Comparison of ENCODE assay signal across 18 mouse cellular contexts in genomic region chr3:69543730-69544129, GRCm38 (mm10). TPM values are rescaled to one million over a fixed set of nuclear protein-coding genes. Genes with fewer than 3 reads are reported as not detected.
A peak's percentile ranks its signal among the peaks of the same experiment; 100 is the strongest.
DNase-seq lines count a peak whose midpoint lies in the region; ATAC-seq and TF ChIP-seq lines count a peak whose summit lies in the region.
"Had no signal": no experiment of that assay in that cellular context is flagged by ENCODE, and none has a peak within 500 bp of the region (broad histone marks: within the 10 kb centered on the region; RNA-seq: fewer than 3 reads in every experiment).

No protein-coding gene starts in this region.

- DNase-seq in liver, adult 2 months (ENCODE audit: extremely low read depth, low read depth, low spot score) = peak; percentile 85
- peak; percentile 44 for DNase-seq in lung, postnatal 0 days (ENCODE audit: low spot score)
- DNase-seq in lung, postnatal 14 days = no peak
- peak; percentile 74 for DNase-seq in adipocyte (ENCODE audit: low spot score)
- no peak for DNase-seq in embryo, embryonic 11 days
- DNase-seq: adrenal gland, postnatal 36 days; gastrocnemius, postnatal 25 days; heart, adult 18-20 months; heart, postnatal 14 days had no signal

- no peak overlapping the region for H3K4me2 ChIP-seq in liver, embryonic 12.5 days
- no peak overlapping the region for H3K4me2 ChIP-seq in lung, postnatal 0 days (replicated peaks; ENCODE audit: low read depth, low read length)
- H3K4me2 ChIP-seq: embryonic facial prominence, embryonic 12.5 days; embryonic facial prominence, embryonic 15.5 days; heart, embryonic 13.5 days; hindbrain, embryonic 12.5 days; hindbrain, embryonic 15.5 days had no signal

- H3K4me1 ChIP-seq in liver, adult 2 months (ENCODE audit: control insufficient read depth, insufficient read depth, low read length) = 0 out of 2 replicates have a peak, but pooled peaks cover 2% of the 10 kb centered on the region
- H3K4me1 ChIP-seq in liver, embryonic 12.5 days = no peaks in the 10 kb centered on the region
- no peaks in the 10 kb centered on the region for H3K4me1 ChIP-seq in lung, postnatal 0 days (ENCODE audit: insufficient read depth, low read depth, low read length)
- H3K4me1 ChIP-seq: embryonic facial prominence, embryonic 12.5 days had no signal

- H3K9me3 ChIP-seq in liver, embryonic 12.5 days (replicated peaks) = no peaks in the 10 kb centered on the region
- no peaks in the 10 kb centered on the region for H3K9me3 ChIP-seq in lung, postnatal 0 days (ENCODE audit: low read length)
- H3K9me3 ChIP-seq: embryonic facial prominence, embryonic 12.5 days; embryonic facial prominence, embryonic 15.5 days; heart, embryonic 13.5 days; hindbrain, embryonic 12.5 days; hindbrain, embryonic 15.5 days had no signal

- no peaks in the 10 kb centered on the region for H3K36me3 ChIP-seq in liver, adult 2 months (ENCODE audit: control insufficient read depth, insufficient read depth, low read length)
- no peaks in the 10 kb centered on the region for H3K36me3 ChIP-seq in liver, embryonic 12.5 days
- no peaks in the 10 kb centered on the region for H3K36me3 ChIP-seq in lung, postnatal 0 days (ENCODE audit: insufficient read depth, low read length)
- H3K36me3 ChIP-seq: embryonic facial prominence, embryonic 12.5 days; embryonic facial prominence, embryonic 15.5 days; heart, embryonic 13.5 days; hindbrain, embryonic 12.5 days; hindbrain, embryonic 15.5 days had no signal

- no peak overlapping the region for H3K27ac ChIP-seq in liver, adult 2 months (replicated peaks; ENCODE audit: insufficient read depth, low read depth, low read length)
- no peak overlapping the region for H3K27ac ChIP-seq in liver, embryonic 12.5 days
- no peak overlapping the region for H3K27ac ChIP-seq in lung, postnatal 0 days (ENCODE audit: low read length)
- H3K27ac ChIP-seq: embryonic facial prominence, embryonic 12.5 days; embryonic facial prominence, embryonic 15.5 days; heart, embryonic 13.5 days had no signal

- ATAC-seq in liver, embryonic 12.5 days = no peak
- peak; percentile 31; the same call in 1 of the 2 replicates for ATAC-seq in lung, postnatal 0 days
- ATAC-seq: activated CD4-positive, CD25-positive, alpha-beta regulatory T cell, adult 4 months; CD4-positive, CD25-positive, alpha-beta regulatory T cell, adult 4 months had no signal

- H3K27me3 ChIP-seq in liver, adult 2 months (ENCODE audit: control insufficient read depth, insufficient read depth, low read length) = no peaks in the 10 kb centered on the region
- no peaks in the 10 kb centered on the region for H3K27me3 ChIP-seq in liver, embryonic 12.5 days (replicated peaks)
- H3K27me3 ChIP-seq in lung, postnatal 0 days (replicated peaks; ENCODE audit: insufficient read depth, low read length) = no peaks in the 10 kb centered on the region
- H3K27me3 ChIP-seq: embryonic facial prominence, embryonic 12.5 days; embryonic facial prominence, embryonic 15.5 days; heart, embryonic 13.5 days; hindbrain, embryonic 12.5 days; hindbrain, embryonic 15.5 days had no signal

- H3K9ac ChIP-seq in liver, adult 2 months (ENCODE audit: low read depth, low read length) = no peak overlapping the region
- no peak overlapping the region for H3K9ac ChIP-seq in liver, embryonic 12.5 days
- H3K9ac ChIP-seq in lung, postnatal 0 days (replicated peaks; ENCODE audit: low read depth) = no peak overlapping the region
- H3K9ac ChIP-seq: embryonic facial prominence, embryonic 12.5 days; embryonic facial prominence, embryonic 15.5 days; heart, embryonic 13.5 days; hindbrain, embryonic 12.5 days; hindbrain, embryonic 15.5 days had no signal

- H3K79me2 ChIP-seq in liver, adult 2 months (ENCODE audit: control insufficient read depth, insufficient read depth, low read length) = no peaks in the 10 kb centered on the region; the same call in 1 of the 2 replicates

- TF ChIP-seq POLR2A in liver, adult 2 months (IDR thresholded peaks at IDR 0.05; ENCODE audit: extremely low read depth, insufficient read depth, low read length) = no peak

- 32% methylated on average over 1 of the region's 1 CpGs for WGBS in liver, adult 2 months
- 85% methylated on average over 1 of the region's 1 CpGs for WGBS in liver, embryonic 12.5 days (ENCODE audit: insufficient replicate concordance)
- 60% methylated on average over 1 of the region's 1 CpGs for WGBS in lung, postnatal 0 days

- no peak for TF ChIP-seq EP300 in lung, postnatal 0 days (IDR thresholded peaks at IDR 0.05)

- no peak overlapping the region for H3K4me3 ChIP-seq in liver, adult 2 months (ENCODE audit: insufficient read depth, low read depth, low read length)
- H3K4me3 ChIP-seq in liver, embryonic 12.5 days = no peak overlapping the region
- H3K4me3 ChIP-seq in lung, postnatal 0 days (ENCODE audit: low read depth, low read length) = no peak overlapping the region
- H3K4me3 ChIP-seq: embryonic facial prominence, embryonic 12.5 days; embryonic facial prominence, embryonic 15.5 days; heart, embryonic 13.5 days; hindbrain, embryonic 12.5 days; hindbrain, embryonic 15.5 days had no signal

- no peak for TF ChIP-seq CTCF in liver, adult 2 months (IDR thresholded peaks at IDR 0.05; ENCODE audit: low read depth, low read length)
- TF ChIP-seq CTCF in lung, postnatal 0 days (IDR thresholded peaks at IDR 0.05) = no peak

RNA-seq across cellular contexts. Expression of gene B3galnt1, which starts 55.0 kb away (rescaled TPM):
- 1.1 and 1.3 TPM in 2 replicates for total RNA-seq in liver, adult 2 months (2014; rRNA removed)
- polyA plus RNA-seq in liver, adult 2 months (2012; rRNA removed) = 0.12 and 0.57 TPM in 2 replicates
- 5.1 TPM in 2 replicates for polyA plus RNA-seq in liver, embryonic 12.5 days (2016; fragmentation: Nextera tagmentation; extraction: Ambion mirVana)
- polyA plus RNA-seq in lung, postnatal 0 days (2015; fragmentation: Nextera tagmentation; extraction: Ambion mirVana) = 16.7 and 21.0 TPM in 2 replicates
- total RNA-seq: MEL had no signal
- polyA plus RNA-seq: activated CD4-positive, CD25-positive, alpha-beta regulatory T cell, adult 4 months had no signal

Comparison
In these comparisons a context has a peak if more than half of its experiments do, and no peak if none do; other contexts are left out.
1. DNase-seq: peak in liver, adult 2 months (single experiment), lung, postnatal 0 days (single experiment) and adipocyte (single experiment); none in lung, postnatal 14 days (single experiment) and embryo, embryonic 11 days (single experiment).